Mouse (Mus musculus): ENCODE results near the gene Car10. TPM values are rescaled to one million over a fixed set of nuclear protein-coding genes. Genes with fewer than 3 reads are reported as not detected.

The Car10 gene
- polyA plus RNA-seq, 1 experiment from 2014 or later, result 0.08 TPM

DNA sequence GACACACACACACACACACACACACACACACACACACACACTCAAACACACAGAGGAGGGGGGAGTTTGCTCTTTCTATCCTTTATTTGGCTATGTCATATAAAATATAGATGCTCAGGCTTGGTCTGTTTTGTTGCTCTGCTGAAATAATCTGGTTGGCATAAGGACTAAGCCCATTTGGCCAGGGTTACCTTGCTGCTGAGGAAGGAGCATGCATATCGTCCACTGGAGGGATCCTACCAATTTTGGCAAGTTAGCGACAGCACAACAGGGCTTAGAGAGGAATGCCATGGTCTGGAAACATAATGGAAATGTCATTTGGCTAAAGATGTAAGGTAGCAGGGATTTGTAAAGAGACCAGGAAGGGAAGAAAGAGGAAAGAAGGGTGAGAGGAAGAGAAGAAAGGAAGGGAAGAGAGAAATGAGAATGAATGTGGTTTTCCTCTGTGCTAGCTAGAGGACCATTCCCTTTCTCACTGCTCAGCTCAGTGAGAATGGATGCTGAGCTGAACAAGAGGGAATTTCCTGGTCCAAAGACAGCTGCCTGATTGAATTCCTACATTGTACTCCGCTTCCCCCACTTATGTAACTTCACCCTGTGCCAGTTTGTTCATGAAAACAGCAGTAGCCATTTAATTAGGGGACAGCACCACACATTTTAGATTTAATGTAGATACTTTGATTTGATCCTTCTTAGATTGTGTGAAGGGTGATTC, 5.4 kb downstream of the Car10 start:
- no peak overlapping the region for H3K4me2 ChIP-seq
- no peak overlapping the region for H3K9ac ChIP-seq
- H3K4me1 ChIP-seq, result peaks cover 18% of the 10 kb centered on the region
- H3K9me3 ChIP-seq (replicated peaks), result no peaks in the 10 kb centered on the region
- H3K36me3 ChIP-seq, result no peaks in the 10 kb centered on the region
- 55% methylated on average over 3 of the region's 3 CpGs for WGBS
- peaks cover 53% of the 10 kb centered on the region for H3K27me3 ChIP-seq
- no peak overlapping the region for H3K27ac ChIP-seq
- no peak overlapping the region for H3K4me3 ChIP-seq (replicated peaks)
- ATAC-seq (replicated peaks; ENCODE audit: low FRiP score), result no peak

DNA sequence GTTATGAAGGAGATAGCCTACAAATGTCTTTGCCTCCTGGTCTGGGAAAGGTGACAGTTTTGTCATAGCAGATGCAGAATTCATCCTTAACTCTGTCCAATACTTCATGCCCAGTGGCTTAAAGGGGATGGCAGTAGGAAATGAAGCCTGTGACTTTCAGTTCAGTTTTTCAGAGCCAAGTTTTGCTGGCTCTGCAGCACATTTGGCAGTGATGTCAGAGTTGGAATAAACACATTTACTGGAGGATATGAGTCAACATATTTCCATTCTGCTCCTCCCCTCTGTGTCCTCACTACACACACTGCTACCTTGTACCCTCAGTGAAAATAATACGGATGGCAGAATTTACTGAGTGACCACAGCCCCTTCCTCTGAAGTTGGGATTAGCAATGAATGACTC, 11.6 kb downstream of the Car10 start:
- Histone ChIP-seq H3K4me1 (no peaks in the 10 kb centered on the region), H3K9me3 (replicated peaks) (no peaks in the 10 kb centered on the region), H3K36me3 (no peaks in the 10 kb centered on the region), H3K27me3 (no peaks in the 10 kb centered on the region), H3K4me2 (no peak overlapping the region), H3K27ac (no peak overlapping the region), H3K9ac (no peak overlapping the region), H3K4me3 (replicated peaks) (no peak overlapping the region)
- 83% methylated on average over 1 of the region's 1 CpGs for WGBS
- no peak for ATAC-seq (replicated peaks; ENCODE audit: low FRiP score)

DNA sequence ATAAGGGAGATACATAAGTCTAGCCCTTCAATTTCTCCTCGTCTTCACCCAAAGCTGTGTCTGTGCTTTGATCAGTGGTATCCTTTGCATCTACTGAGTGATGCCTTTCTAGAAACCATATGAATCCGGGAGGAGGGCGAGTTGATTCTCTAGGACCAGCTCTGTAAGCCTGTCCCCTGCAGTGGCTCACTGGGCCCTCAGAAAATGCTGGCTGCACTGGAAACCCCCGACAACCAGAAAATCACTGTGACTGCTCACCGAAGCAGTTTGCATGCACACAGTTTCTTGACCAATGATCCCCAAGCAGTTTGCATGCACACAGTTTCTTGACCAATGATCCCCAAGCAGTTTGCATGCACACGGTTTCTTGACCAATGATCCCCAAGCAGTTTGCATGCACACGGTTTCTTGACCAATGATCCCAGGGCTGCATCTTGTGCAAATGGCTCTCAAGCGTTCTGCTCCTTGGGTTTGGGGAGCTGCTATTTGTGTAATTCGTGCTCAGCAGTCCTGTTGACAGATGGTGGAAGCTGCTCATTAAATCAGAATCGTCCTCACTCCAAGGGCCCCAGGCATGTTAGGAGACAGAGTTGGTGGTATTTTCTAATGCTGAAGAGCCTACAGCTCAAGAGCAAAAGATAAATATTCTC, 23.1 kb downstream of the Car10 start:
- H3K4me1 ChIP-seq, result no peaks in the 10 kb centered on the region
- no peak overlapping the region for H3K9ac ChIP-seq
- no peak overlapping the region for H3K27ac ChIP-seq
- H3K9me3 ChIP-seq (replicated peaks), result no peaks in the 10 kb centered on the region
- H3K4me3 ChIP-seq (replicated peaks), result no peak overlapping the region
- H3K27me3 ChIP-seq, result no peaks in the 10 kb centered on the region
- no peak for ATAC-seq (replicated peaks; ENCODE audit: low FRiP score)
- no peaks in the 10 kb centered on the region for H3K36me3 ChIP-seq
- 77% methylated on average over 10 of the region's 10 CpGs for WGBS
- no peak overlapping the region for H3K4me2 ChIP-seq

DNA sequence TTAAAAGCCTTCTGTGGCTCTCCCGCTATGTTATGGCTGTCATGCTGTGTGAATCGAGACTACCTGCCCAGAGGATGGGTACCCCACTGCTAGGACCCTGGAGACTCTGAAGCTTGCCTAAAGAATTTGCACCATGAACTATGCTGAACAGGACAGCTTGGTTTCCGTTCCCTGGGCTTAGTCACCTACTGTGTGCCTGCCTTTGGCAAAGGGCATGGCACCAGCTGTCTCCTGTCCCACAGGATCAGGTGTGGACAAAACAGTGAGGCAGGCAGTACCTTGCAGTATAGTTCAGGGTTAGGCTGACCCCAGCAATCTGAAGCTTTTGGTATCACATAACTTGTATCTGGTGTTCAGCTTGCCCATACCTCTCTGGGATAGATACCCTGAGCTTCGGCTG, 25.9 kb downstream of the Car10 start:
- no peaks in the 10 kb centered on the region for H3K4me1 ChIP-seq
- 80% methylated on average over 4 of the region's 4 CpGs for WGBS
- no peaks in the 10 kb centered on the region for H3K9me3 ChIP-seq (replicated peaks)
- H3K27me3 ChIP-seq, result no peaks in the 10 kb centered on the region
- no peak overlapping the region for H3K4me3 ChIP-seq (replicated peaks)
- no peak overlapping the region for H3K4me2 ChIP-seq
- no peak overlapping the region for H3K9ac ChIP-seq
- ATAC-seq (replicated peaks; ENCODE audit: low FRiP score), result no peak
- no peak overlapping the region for H3K27ac ChIP-seq
- H3K36me3 ChIP-seq, result no peaks in the 10 kb centered on the region

DNA sequence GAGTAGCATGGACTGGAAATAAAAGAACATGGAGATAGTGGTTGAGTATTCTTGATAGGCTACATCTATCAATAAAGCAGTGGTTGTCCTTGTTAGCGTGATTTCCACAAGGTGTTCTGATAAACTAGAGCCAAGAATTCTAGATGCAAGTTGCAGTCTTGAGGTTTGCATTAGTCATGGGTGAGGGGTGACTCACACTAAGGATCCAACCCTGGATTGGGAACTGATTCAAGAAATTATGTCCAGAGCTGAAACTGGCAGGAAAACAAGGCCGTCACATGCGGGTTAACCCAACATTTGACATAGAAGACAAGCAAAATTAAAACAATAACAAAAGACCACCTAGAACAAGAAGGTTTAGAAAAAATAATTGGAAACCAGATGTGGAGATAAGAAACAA, 28.6 kb downstream of the Car10 start:
- ATAC-seq (replicated peaks; ENCODE audit: low FRiP score), result no peak
- WGBS, result 91% methylated on average over 3 of the region's 3 CpGs
- H3K27me3 ChIP-seq, result no peaks in the 10 kb centered on the region

DNA sequence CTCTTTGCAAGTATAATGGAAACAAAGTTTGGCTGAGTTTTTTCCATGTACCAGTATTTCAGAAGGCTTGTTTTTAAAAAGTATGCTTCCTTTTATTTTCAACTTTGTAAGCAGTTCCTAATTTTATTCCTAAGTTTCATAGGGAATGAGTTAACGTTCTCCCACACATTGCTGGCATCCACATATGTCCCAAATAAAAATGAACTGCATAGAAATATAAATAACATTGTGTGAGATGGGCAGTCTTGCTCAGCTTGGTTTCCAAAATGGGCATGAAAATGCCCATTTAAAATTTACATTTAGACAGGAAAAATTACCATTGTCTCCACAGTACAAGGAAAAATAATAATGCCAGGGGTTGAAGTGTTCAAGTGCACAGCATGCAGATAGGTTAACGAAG, 30.7 kb downstream of the Car10 start:
- no peak overlapping the region for H3K4me2 ChIP-seq
- H3K36me3 ChIP-seq, result no peaks in the 10 kb centered on the region
- H3K4me3 ChIP-seq (replicated peaks), result no peak overlapping the region
- no peaks in the 10 kb centered on the region for H3K4me1 ChIP-seq
- H3K9ac ChIP-seq, result no peak overlapping the region
- ATAC-seq (replicated peaks; ENCODE audit: low FRiP score), result no peak
- H3K9me3 ChIP-seq (replicated peaks), result no peaks in the 10 kb centered on the region
- no peak overlapping the region for H3K27ac ChIP-seq
- 79% methylated on average over 2 of the region's 2 CpGs for WGBS
- H3K27me3 ChIP-seq, result no peaks in the 10 kb centered on the region

More for the DNA sequence above, 28.6 kb downstream of the Car10 start:
- no peaks in the 10 kb centered on the region for H3K36me3 ChIP-seq
- H3K4me3 ChIP-seq (replicated peaks), result no peak overlapping the region
- no peak overlapping the region for H3K4me2 ChIP-seq
- no peaks in the 10 kb centered on the region for H3K9me3 ChIP-seq (replicated peaks)
- no peak overlapping the region for H3K9ac ChIP-seq
- no peaks in the 10 kb centered on the region for H3K4me1 ChIP-seq
- no peak overlapping the region for H3K27ac ChIP-seq

DNA sequence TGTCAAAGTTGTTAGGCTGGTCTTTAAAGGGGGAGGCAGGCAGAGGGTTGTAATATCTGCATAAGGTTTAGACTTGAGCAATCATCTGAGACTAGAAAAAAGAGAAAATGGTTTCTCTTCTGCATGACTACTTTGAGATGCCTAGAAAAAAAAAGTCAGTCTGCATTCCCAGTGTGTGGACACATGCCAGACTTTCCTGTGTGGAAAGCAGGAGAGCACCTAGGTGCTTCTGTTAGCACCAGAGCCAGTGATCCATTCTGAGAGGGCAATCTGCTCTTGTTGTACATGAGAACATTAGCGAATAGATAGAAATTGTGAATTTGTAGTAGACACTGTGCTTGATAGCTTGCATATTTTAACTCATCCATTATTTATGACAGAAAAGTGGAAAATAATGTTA, 40.0 kb downstream of the Car10 start:
- H3K4me3 ChIP-seq (replicated peaks), result no peak overlapping the region
- 90% methylated on average over 1 of the region's 1 CpGs for WGBS
- H3K4me1 ChIP-seq, result no peaks in the 10 kb centered on the region
- no peaks in the 10 kb centered on the region for H3K9me3 ChIP-seq (replicated peaks)
- no peaks in the 10 kb centered on the region for H3K27me3 ChIP-seq
- H3K9ac ChIP-seq, result no peak overlapping the region
- no peak overlapping the region for H3K4me2 ChIP-seq
- ATAC-seq (replicated peaks; ENCODE audit: low FRiP score), result no peak
- no peaks in the 10 kb centered on the region for H3K36me3 ChIP-seq
- no peak overlapping the region for H3K27ac ChIP-seq

DNA sequence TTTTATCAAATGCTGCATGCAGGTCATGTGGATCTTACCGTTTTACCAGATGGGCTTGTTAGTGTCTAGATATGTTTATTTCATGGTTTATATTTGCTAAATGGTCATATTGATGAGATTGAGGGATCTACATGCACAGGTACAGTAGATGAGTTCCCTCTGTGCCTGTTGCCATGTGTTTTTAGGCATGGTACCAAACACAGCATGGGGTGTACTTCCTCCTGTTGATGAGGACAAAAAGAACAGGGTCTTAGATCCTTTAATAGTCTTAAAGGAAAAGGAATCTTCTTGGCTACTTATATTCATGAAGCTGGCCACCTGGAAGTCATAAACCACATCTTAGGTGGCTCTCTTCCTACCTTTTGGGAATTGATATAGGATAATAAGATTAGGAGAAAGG, 43.9 kb downstream of the Car10 start:
- H3K9me3 ChIP-seq (replicated peaks), result no peaks in the 10 kb centered on the region
- 80% methylated on average over 1 of the region's 1 CpGs for WGBS
- no peak overlapping the region for H3K4me2 ChIP-seq
- no peak overlapping the region for H3K27ac ChIP-seq
- ATAC-seq (replicated peaks; ENCODE audit: low FRiP score), result no peak
- H3K9ac ChIP-seq, result no peak overlapping the region
- H3K36me3 ChIP-seq, result no peaks in the 10 kb centered on the region
- H3K4me3 ChIP-seq (replicated peaks), result no peak overlapping the region
- no peaks in the 10 kb centered on the region for H3K4me1 ChIP-seq
- H3K27me3 ChIP-seq, result no peaks in the 10 kb centered on the region

DNA sequence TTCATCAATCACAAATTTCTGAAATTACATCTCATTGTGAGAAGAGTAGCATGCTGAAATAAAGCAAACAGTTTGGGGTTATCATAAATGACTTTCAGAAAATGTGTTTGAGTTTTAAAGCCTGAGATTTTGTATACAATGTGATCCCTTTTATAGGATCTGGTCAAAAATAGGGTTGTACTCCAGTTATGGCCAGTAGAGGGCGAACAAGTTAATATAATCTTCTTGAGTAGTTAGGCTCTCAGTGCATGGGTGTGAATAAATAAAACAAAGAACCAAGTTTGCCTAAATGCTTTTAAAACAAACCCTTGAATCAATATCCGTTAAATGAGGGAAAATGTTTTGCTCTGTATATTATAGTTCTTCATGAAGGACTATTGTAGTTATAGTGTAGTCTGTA, 46.7 kb downstream of the Car10 start:
- WGBS, result 14% methylated on average over 2 of the region's 2 CpGs
- Histone ChIP-seq H3K9me3 (replicated peaks) (no peaks in the 10 kb centered on the region), H3K27ac (no peak overlapping the region)

DNA sequence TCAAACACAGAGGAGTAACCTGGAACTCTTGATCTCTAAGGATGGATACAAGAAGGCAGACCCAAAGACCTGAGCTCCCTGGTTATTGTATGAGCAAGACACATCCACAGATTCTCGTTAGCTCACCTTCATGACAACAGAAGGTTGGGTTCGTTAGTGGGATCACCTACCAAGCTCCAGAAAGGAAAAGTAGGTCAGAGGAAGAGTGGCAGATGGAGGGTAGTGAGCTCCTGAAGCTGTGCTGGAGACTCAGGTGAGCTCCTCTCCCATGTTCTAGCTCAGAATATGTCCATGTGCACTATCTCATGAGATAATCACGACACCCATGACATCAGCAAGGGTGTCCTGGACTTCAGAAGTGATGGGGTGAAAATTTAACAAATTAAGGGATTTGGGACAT, 57.1 kb downstream of the Car10 start:
- Histone ChIP-seq H3K4me3 (replicated peaks) (no peak overlapping the region), H3K27me3 (no peaks in the 10 kb centered on the region), H3K4me1 (no peaks in the 10 kb centered on the region), H3K36me3 (no peaks in the 10 kb centered on the region), H3K9me3 (replicated peaks) (no peaks in the 10 kb centered on the region), H3K4me2 (no peak overlapping the region), H3K9ac (no peak overlapping the region), H3K27ac (no peak overlapping the region)
- ATAC-seq (replicated peaks; ENCODE audit: low FRiP score), result no peak
- 75% methylated on average over 3 of the region's 3 CpGs for WGBS

More for the DNA sequence above, 46.7 kb downstream of the Car10 start:
- no peaks in the 10 kb centered on the region for H3K36me3 ChIP-seq
- no peaks in the 10 kb centered on the region for H3K4me1 ChIP-seq
- 0 out of 2 replicates have a peak, but pooled peaks have one; percentile 60 for ATAC-seq (replicated peaks; ENCODE audit: low FRiP score)
- H3K4me2 ChIP-seq, result no peak overlapping the region
- H3K9ac ChIP-seq, result no peak overlapping the region
- no peaks in the 10 kb centered on the region for H3K27me3 ChIP-seq
- H3K4me3 ChIP-seq (replicated peaks), result no peak overlapping the region

DNA sequence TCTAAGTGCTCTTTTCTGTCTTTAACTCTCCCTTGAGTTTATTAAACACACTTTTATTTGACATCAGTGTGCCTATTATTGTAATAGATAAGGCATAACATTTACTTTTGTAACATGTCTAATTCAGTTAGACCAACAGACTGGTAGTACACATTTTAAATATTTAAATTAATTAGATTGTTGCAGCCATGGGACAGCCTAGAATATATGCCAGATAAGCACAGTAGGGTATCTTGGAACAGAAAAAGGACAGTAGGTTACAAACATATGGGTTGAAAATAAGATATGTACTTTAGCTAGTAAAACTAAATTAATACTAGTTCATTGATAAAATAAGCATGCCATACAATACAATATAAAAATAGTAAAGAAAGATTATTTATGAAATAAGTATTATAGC, 74.6 kb downstream of the Car10 start:
- H3K9ac ChIP-seq, result no peak overlapping the region
- H3K27me3 ChIP-seq, result no peaks in the 10 kb centered on the region
- no peak overlapping the region for H3K27ac ChIP-seq
- ATAC-seq (replicated peaks; ENCODE audit: low FRiP score), result no peak
- no peak overlapping the region for H3K4me3 ChIP-seq (replicated peaks)
- H3K36me3 ChIP-seq, result no peaks in the 10 kb centered on the region
- H3K9me3 ChIP-seq (replicated peaks), result no peaks in the 10 kb centered on the region
- no peak overlapping the region for H3K4me2 ChIP-seq
- H3K4me1 ChIP-seq, result no peaks in the 10 kb centered on the region

DNA sequence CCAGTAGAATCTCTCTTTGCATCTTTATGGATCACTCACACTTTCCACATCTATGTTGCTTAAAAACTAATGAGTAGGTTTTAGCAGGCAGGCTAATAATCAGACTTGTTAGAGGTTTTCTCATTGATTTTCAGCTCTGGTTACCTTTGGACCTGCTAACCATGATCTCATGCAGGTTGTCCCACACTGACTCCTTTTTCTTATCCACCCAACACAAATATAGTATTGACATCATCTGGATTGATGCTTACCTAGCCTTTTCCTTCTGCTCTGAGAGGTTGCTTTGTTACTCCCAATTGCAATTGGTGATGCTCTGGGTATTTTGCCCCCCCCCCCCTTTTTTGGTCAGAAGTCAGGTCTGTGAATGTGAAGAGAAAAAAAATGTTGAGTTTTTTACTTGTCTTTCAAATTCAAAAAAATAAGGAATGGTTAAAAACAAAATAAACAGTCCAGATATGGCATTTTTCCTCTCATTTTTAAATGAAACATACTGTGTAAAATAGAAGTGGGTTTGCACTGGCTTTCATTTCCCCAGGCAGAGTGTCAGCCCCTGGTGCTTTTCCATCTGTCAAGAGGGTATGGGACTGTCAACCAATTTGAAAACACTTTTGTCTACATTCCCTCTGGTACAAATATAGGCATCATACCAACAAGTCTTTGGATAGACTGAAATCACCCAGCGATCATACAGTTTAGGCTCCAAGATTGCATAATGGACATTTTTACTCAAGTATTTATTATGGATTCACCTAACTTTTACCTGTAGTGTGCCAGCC, 75.9 kb downstream of the Car10 start:
- H3K27ac ChIP-seq, result no peak overlapping the region
- ATAC-seq (replicated peaks; ENCODE audit: low FRiP score), result no peak
- H3K4me2 ChIP-seq, result no peak overlapping the region
- no peaks in the 10 kb centered on the region for H3K36me3 ChIP-seq
- H3K9ac ChIP-seq, result no peak overlapping the region
- no peak overlapping the region for H3K4me3 ChIP-seq (replicated peaks)
- 100% methylated on average over 1 of the region's 1 CpGs for WGBS
- H3K4me1 ChIP-seq, result no peaks in the 10 kb centered on the region
- no peaks in the 10 kb centered on the region for H3K27me3 ChIP-seq
- no peaks in the 10 kb centered on the region for H3K9me3 ChIP-seq (replicated peaks)
